Mouse (Mus musculus) lung, embryonic 15.5 days (tissue): ENCODE results near the gene Ccdc163. TPM values are rescaled to one million over a fixed set of nuclear protein-coding genes. Genes with fewer than 3 reads are reported as not detected.

ENCODE experiments used
- ATAC-seq: fragments of 200-750 bp; cut with Nextera tagmentation; 2 replicates; pipeline ENCODE4 v1.8.0; 2017; ENCODE audit warnings: moderate number of reproducible peaks, borderline replicate concordance; ENCODE audit not compliant: low FRiP score, low TSS enrichment; ENCODE audit errors: extremely low read depth
- H3K27ac ChIP-seq: fragments of 300-500 bp; sonication (generic); 2 replicates; pipeline ENCODE4 v1.5.1; 2015; ENCODE audit warnings: moderate library complexity, mild to moderate bottlenecking, inconsistent platforms
- H3K27me3 ChIP-seq: fragments of 300-500 bp; sonication (generic); 2 replicates; pipeline ENCODE4 v1.6.1; 2015; ENCODE audit warnings: inconsistent platforms
- H3K36me3 ChIP-seq: fragments of 300-500 bp; sonication (generic); 2 replicates; pipeline ENCODE4 v1.6.1; 2015; ENCODE audit warnings: inconsistent platforms
- H3K4me1 ChIP-seq: fragments of 300-500 bp; sonication (generic); 2 replicates; pipeline ENCODE4 v1.6.1; 2015; ENCODE audit warnings: inconsistent platforms
- H3K4me2 ChIP-seq: fragments of 300-500 bp; sonication (generic); 2 replicates; pipeline ENCODE4 v1.6.1; 2015; ENCODE audit warnings: inconsistent platforms, mild to moderate bottlenecking, moderate library complexity
- H3K4me3 ChIP-seq: fragments of 300-500 bp; sonication (generic); 2 replicates; pipeline ENCODE4 v1.5.1; 2015; ENCODE audit warnings: mild to moderate bottlenecking, inconsistent platforms
- H3K9ac ChIP-seq: fragments of 300-500 bp; sonication (generic); 2 replicates; pipeline ENCODE4 v1.6.1; 2015; ENCODE audit warnings: inconsistent platforms
- H3K9me3 ChIP-seq: fragments of 300-500 bp; sonication (generic); 2 replicates; pipeline ENCODE4 v1.6.1; 2016; ENCODE audit warnings: inconsistent platforms
- WGBS: fragments of 180-500 bp; shearing (Covaris S2); methylation state at CpG from one replicate; pipeline ENCODE4 v1.1.7; 2015; 5-methylcytosine and 5-hydroxymethylcytosine counted together
- polyA plus RNA-seq: library from polyadenylated mRNA; unstranded; fragments of >200 nt; fragmentation: Nextera tagmentation; extraction: Ambion mirVana; gene quantifications from 2 replicates; pipeline ENCODE4 v1.2.1, GENCODE M21; 2015

Ccdc163 gene
- polyA plus RNA-seq, 1 experiment from 2014 or later: 33.8 TPM

DNA sequence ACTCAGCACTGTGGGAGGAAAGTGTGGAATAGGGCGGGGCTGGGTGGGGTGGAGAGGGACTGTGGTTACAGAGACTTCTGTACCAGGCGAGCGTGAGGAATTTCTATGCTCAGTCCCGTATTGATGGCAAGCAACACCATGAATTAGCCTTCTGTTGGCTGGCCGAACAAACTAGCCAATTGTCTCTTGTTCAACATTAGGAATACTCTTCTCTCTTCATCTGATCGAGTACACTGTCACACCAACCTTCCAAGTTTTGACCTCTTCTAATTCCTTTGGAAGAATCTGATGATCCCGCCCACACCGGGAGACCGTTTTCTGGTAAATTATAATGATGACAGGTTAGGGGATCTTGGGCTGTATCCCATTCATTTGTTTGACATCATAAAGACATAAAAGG, 643 bp upstream of the Ccdc163 start:
- H3K4me3 ChIP-seq: peak overlapping the region; percentile 72
- no peak for ATAC-seq
- H3K27me3 ChIP-seq: no peaks in the 10 kb centered on the region
- H3K9me3 ChIP-seq: no peaks in the 10 kb centered on the region
- peak overlapping the region; percentile 76 for H3K4me2 ChIP-seq
- H3K4me1 ChIP-seq: peaks cover 13% of the 10 kb centered on the region; the same call in 1 of the 2 replicates
- H3K27ac ChIP-seq: no peak overlapping the region
- H3K36me3 ChIP-seq: peaks cover 11% of the 10 kb centered on the region; the same call in 1 of the 2 replicates
- H3K9ac ChIP-seq: peak overlapping the region; percentile 76
- WGBS: 14% methylated on average over 9 of the region's 9 CpGs

DNA sequence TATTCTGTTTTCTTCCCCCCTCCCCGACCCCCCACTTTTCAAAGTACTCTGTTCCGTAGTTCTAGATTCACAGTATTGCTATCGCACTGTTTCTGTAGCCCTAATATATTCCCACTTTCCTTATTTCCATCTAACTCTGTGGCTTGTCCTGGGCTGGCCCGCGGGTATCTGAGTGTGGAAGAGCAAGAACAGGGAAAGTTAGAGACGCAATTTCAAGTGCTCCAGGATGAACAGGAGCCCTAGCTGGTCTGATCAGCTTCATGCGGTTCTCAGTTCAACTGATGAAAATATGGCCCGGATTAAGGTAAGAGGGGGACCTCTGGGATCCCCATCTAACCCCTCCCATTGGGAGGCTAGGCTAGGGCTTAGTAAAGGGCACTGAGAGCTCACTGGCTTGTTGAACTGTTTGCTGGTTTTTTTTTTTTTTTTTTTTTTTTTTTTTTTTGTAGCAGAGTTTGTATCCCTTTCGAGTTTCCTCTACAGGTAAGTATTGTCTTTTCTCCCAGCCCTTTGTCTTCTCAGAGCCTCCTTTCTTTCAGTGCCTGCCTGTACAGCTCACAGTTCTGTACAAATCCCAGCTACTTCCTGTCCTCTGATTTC, 582 bp downstream of the Ccdc163 start:
- peak overlapping the region; percentile 76 for H3K4me2 ChIP-seq
- no peaks in the 10 kb centered on the region for H3K9me3 ChIP-seq
- peak overlapping the region; percentile 54 for H3K9ac ChIP-seq
- peaks cover 13% of the 10 kb centered on the region; the same call in 1 of the 2 replicates for H3K4me1 ChIP-seq
- no peaks in the 10 kb centered on the region for H3K27me3 ChIP-seq
- H3K4me3 ChIP-seq: peak overlapping the region; percentile 72
- 0 out of 2 replicates have a peak, but pooled peaks have one; percentile 12 for ATAC-seq
- WGBS: 4% methylated on average over 9 of the region's 9 CpGs
- no peak overlapping the region for H3K27ac ChIP-seq
- peaks cover 9% of the 10 kb centered on the region; the same call in 1 of the 2 replicates for H3K36me3 ChIP-seq

DNA sequence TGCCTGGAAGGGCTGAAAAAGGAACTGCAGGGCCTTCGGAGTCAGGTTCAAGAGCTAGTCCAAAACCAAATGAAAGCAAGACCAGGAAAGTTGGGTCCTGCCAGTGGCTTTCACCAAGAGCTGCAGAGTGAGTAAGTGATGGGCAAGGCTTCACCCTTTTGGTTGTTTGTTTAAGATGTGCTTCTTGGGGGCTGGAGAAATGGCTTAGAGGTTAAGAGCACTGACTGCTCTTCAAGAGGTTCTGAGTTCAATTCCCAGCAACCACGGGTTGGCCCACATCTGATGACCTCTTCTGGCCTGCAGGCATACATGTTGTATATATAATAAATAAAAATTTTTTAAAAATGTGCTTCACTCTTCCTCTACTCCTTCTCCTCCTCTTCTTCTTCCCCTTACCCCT, 1.8 kb downstream of the Ccdc163 start:
- H3K36me3 ChIP-seq: peaks cover 13% of the 10 kb centered on the region
- no peak for ATAC-seq
- H3K4me1 ChIP-seq: peaks cover 13% of the 10 kb centered on the region; the same call in 1 of the 2 replicates
- 86% methylated on average over 2 of the region's 2 CpGs for WGBS
- no peak overlapping the region for H3K9ac ChIP-seq
- H3K4me3 ChIP-seq: no peak overlapping the region
- no peak overlapping the region for H3K4me2 ChIP-seq
- no peaks in the 10 kb centered on the region for H3K27me3 ChIP-seq
- H3K9me3 ChIP-seq: no peaks in the 10 kb centered on the region
- H3K27ac ChIP-seq: no peak overlapping the region

DNA sequence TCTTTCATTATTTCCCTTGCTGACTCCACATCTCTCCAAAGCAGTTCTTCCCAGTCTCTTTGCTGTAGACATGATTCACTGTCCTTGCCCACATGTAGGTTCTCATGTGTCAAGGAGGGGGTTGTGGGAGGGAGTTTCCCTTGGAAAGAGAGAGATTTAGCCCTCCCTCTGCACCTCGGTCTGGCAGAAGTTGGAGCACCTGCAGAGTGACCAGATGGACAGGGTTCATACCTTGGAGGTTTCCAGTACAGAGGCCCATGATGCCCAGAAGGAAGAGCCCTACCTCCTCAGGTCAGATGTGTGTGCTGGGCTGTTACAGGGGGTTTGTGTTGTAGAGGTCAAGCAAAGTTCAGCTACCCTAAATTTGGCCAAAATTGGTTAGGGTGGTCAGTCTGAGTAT, 4.2 kb downstream of the Ccdc163 start:
- Histone ChIP-seq H3K36me3 (peaks cover 16% of the 10 kb centered on the region), H3K4me3 (no peak overlapping the region), H3K9ac (no peak overlapping the region), H3K27ac (no peak overlapping the region), H3K27me3 (no peaks in the 10 kb centered on the region), H3K4me1 (peaks cover 11% of the 10 kb centered on the region; the same call in 1 of the 2 replicates), H3K9me3 (no peaks in the 10 kb centered on the region), H3K4me2 (no peak overlapping the region)
- WGBS: 77% methylated on average over 1 of the region's 1 CpGs
- ATAC-seq: no peak

DNA sequence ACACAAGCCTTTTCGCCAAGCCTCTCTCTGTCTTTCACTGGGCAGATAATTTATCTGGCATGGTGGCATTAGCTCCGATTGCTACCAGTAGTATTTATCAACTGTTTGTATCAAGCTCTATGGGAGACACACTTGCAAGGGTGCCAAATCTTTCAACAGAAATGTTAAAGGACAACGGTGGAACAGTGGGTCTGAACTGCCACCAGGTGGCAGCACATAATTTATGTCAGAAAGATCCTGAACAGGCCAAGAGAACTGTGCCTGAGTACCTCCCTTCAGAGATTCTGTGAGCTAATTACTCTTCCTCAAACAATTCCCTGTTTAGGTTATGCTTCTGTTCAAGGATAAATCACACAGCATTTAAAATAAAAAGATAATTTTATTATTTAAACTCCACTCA, 11.1 kb downstream of the Ccdc163 start:
- no peaks in the 10 kb centered on the region for H3K9me3 ChIP-seq
- no peaks in the 10 kb centered on the region for H3K27me3 ChIP-seq
- H3K9ac ChIP-seq: no peak overlapping the region
- peaks cover 15% of the 10 kb centered on the region for H3K4me1 ChIP-seq
- ATAC-seq: no peak
- no peak overlapping the region for H3K27ac ChIP-seq
- WGBS: 8% methylated on average over 3 of the region's 3 CpGs
- H3K4me2 ChIP-seq: no peak overlapping the region
- peaks cover 7% of the 10 kb centered on the region for H3K36me3 ChIP-seq
- H3K4me3 ChIP-seq: no peak overlapping the region

DNA sequence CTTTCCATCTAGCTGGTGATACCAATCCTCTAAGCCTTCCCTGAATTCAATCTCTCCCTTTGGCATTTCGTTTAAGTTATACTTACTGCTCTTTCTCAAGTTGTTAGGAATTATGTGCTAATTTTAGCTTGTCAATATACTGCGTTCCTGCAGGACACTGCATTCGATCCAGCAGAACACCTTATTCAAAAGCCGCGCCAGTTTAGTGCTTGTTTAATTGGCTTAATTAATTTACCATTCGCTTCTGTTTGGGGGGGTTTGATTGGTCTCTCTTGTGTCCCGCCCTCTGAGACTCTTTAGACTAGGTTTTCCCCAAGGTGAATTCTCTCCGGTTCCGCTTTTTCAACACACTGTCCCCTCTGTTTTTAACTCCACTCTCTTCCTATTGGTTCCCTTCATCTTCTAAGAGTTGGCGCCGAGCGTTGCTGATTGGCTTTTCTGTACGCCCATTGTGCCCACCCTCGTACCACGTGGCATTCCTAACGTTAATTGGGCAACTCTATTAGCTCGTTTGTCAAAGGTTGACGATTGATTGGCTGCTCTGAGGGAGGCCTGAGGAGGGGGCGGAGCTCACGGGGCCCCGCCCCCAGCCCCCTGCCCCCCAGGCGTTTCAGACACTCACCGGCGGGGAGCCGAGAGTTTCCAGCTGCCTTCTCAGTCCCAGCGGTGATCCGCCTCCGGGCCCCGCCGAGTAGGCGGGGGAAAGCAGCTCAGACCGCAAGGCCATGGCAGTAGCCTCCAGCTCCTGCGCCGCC, 12.2 kb downstream of the Ccdc163 start, which contains the start of gene Tesk2:
Gene Tesk2, plus strand, starts transcription at position 606 of the 755 bp plus-strand sequence.
- H3K27me3 ChIP-seq: no peaks in the 10 kb centered on the region
- peaks cover 18% of the 10 kb centered on the region for H3K4me1 ChIP-seq
- peak within 1 kb of the TSS; percentile 95 for H3K4me3 ChIP-seq
- peak within 1 kb of the TSS; percentile 86 for H3K4me2 ChIP-seq
- H3K9ac ChIP-seq: peak within 1 kb of the TSS; percentile 91
- no peaks in the 10 kb centered on the region for H3K36me3 ChIP-seq
- WGBS: 0% methylated on average over 34 of the region's 34 CpGs
- peak within 1 kb of the TSS; percentile 89 for H3K27ac ChIP-seq
- H3K9me3 ChIP-seq: no peaks in the 10 kb centered on the region
- peak; percentile 97 for ATAC-seq

DNA sequence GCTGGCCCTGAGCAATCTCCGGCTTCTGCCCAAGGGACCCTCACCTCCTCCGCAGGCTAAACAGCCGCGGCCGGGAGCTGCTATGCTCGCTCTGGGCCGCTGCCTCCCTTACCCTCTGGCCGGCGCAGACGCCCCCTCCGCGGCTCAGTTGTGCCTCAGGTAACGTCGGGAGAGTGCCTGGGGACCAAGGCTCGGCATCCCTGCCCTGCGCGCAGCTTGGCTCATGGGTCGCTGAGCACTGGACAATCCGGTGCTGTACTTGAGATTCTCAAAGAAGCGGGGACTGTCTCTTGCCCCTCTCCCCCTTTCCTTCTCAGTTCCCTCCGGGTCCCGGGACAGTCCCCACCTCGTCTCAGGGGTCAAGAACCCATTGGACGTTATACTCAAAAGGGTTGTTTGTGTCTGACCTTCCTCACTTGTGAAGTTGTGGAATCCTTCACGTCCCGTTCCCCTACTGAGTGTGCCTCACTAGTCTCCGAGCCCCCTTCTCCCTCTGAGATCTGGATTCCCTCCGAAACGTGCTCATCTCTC, 12.9 kb downstream of the Ccdc163 start:
- Histone ChIP-seq H3K4me2 (peak overlapping the region; percentile 86), H3K9me3 (no peaks in the 10 kb centered on the region), H3K4me1 (peaks cover 19% of the 10 kb centered on the region), H3K9ac (peak overlapping the region; percentile 91), H3K36me3 (no peaks in the 10 kb centered on the region), H3K4me3 (peak overlapping the region; percentile 95), H3K27me3 (no peaks in the 10 kb centered on the region), H3K27ac (peak overlapping the region; percentile 89)
- WGBS: under 1% methylated on average over 28 of the region's 29 CpGs
- ATAC-seq: no peak; the same call in 1 of the 2 replicates

DNA sequence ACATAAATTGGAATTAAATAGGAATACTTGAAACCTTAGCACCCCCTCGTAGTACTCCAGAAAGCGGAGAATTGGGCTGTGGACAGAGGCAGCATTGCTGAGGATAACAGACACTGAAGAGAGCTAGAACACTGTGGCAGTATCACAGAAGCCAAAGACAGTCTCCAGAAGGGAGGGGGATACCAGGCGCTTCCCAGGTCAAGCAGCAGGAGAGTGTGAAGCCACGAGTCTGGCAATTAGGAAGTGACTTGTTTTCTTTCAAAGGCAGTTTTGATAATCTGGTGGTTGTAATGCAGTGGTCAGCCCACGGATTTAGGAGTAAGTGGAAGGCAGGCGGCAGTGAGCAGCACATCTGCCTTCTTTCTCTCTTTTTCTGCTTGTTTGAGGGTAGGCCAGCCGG, 13.9 kb downstream of the Ccdc163 start:
- Histone ChIP-seq H3K4me2 (peak overlapping the region; percentile 86), H3K36me3 (no peaks in the 10 kb centered on the region), H3K9me3 (no peaks in the 10 kb centered on the region), H3K4me1 (peaks cover 19% of the 10 kb centered on the region), H3K9ac (no peak overlapping the region), H3K27ac (no peak overlapping the region), H3K27me3 (no peaks in the 10 kb centered on the region), H3K4me3 (no peak overlapping the region; the same call in 1 of the 2 replicates)
- no peak for ATAC-seq
- WGBS: 42% methylated on average over 7 of the region's 7 CpGs

DNA sequence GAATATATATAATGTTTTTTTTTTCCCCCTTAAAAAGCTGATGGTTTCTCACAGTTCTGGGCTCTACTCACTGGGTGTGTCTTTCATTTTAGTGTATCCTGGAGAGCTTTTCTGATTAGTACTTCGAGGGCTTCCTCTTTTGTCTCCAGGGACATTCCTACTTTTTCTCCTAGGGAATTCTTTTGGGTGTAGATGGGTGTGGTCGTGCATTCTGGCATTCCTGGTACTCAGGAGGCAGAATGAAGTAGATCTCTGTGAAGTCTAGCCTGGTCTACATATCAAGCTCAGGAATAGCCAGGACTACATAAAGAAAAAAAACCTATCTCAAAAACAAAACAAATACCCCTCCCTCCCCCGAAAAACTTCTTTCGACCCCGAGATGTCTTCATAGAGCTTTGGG, 17.1 kb downstream of the Ccdc163 start:
- WGBS: 76% methylated on average over 5 of the region's 5 CpGs
- no peak overlapping the region for H3K27ac ChIP-seq
- H3K36me3 ChIP-seq: no peaks in the 10 kb centered on the region
- no peak overlapping the region for H3K9ac ChIP-seq
- H3K4me2 ChIP-seq: no peak overlapping the region
- no peak overlapping the region for H3K4me3 ChIP-seq
- no peaks in the 10 kb centered on the region for H3K27me3 ChIP-seq
- H3K9me3 ChIP-seq: no peaks in the 10 kb centered on the region
- peaks cover 12% of the 10 kb centered on the region for H3K4me1 ChIP-seq
- ATAC-seq: no peak

DNA sequence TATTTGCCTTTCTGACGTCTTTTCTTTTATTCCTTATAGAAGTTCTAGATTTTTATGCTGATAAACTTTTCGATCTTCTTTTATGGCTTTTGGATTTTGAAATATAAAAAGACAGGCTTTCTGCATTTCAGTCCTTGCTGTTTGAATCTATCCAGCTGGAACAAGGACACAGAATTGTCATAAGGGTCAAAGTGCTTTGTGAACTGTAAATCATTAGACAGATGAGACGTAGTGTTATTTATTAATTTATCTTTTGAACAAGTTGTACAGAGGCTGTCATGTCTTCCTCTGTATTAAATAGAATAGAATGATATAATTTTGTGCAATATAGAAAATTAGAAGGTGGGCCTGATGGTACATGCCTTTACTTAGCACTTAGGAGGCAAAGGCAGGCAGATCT, 19.1 kb downstream of the Ccdc163 start:
- WGBS: 58% methylated on average over 3 of the region's 3 CpGs
- Histone ChIP-seq H3K4me2 (no peak overlapping the region), H3K4me1 (peaks cover 4% of the 10 kb centered on the region), H3K9ac (no peak overlapping the region), H3K4me3 (no peak overlapping the region), H3K9me3 (no peaks in the 10 kb centered on the region), H3K27me3 (no peaks in the 10 kb centered on the region), H3K36me3 (no peaks in the 10 kb centered on the region), H3K27ac (no peak overlapping the region)
- ATAC-seq: no peak

DNA sequence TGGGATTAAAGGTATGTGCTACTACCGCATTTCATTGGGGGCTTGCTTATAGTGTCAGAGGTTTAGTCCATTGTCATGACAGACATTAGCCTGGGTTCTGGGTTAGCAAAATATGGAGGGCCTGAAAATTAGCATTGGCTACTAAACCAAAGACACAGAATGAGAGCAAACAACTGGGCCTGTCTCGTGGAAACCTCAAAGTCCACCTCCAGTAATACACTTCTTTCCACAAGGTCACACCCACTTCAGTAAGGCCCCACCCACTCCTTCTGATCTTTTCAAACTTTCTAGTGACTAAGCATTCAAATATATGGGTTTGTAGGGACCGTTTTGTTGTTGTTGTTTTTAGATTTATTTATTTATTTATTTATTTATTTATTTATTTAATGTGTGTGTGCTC, 21.2 kb downstream of the Ccdc163 start:
- WGBS: 84% methylated on average over 3 of the region's 3 CpGs
- H3K9ac ChIP-seq: no peak overlapping the region
- ATAC-seq: no peak
- H3K27me3 ChIP-seq: no peaks in the 10 kb centered on the region
- H3K4me3 ChIP-seq: no peak overlapping the region
- 0 out of 2 replicates have a peak, but pooled peaks cover 3% of the 10 kb centered on the region for H3K4me1 ChIP-seq
- H3K27ac ChIP-seq: no peak overlapping the region
- no peak overlapping the region for H3K4me2 ChIP-seq
- no peaks in the 10 kb centered on the region for H3K36me3 ChIP-seq
- no peaks in the 10 kb centered on the region for H3K9me3 ChIP-seq

DNA sequence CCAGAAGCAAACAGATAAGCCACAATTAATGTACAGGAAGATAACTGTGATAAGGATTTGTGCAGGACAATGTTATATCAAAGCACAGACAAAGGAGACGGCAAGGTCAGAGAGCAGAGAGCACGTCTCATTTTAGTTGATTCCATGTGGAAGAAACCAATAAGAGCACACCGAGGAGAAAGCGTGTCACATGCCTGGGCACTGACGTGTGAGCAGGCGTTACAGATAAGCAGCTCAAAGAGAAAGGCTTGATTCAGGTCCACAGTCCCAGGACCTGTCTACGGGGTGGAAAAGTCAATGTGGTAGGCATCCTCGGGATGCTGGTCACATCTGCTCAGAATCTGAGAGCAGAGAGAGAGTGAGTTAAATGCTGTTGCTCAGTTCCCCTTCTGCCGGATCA, 22.8 kb downstream of the Ccdc163 start:
- WGBS: 68% methylated on average over 9 of the region's 9 CpGs
- Histone ChIP-seq H3K9ac (no peak overlapping the region), H3K27me3 (no peaks in the 10 kb centered on the region), H3K4me3 (no peak overlapping the region), H3K9me3 (no peaks in the 10 kb centered on the region), H3K4me1 (no peaks in the 10 kb centered on the region), H3K4me2 (no peak overlapping the region), H3K36me3 (no peaks in the 10 kb centered on the region), H3K27ac (no peak overlapping the region)
- ATAC-seq: no peak
